Mouse (Mus musculus) adrenal gland, postnatal 25 days (tissue): ENCODE measurements around the gene Fxr2. TPM values are rescaled to one million over a fixed set of nuclear protein-coding genes. Genes with fewer than 3 reads are reported as not detected.
"Not testable (repeated sequence)": the region's sequence is repeated elsewhere in the genome, so short reads cannot be mapped to it uniquely, and the experiment has no call there.

ENCODE experiments used
- DNase-seq: peaks from one replicate; pipeline ENCODE4 v3.0.0; 2021; ENCODE audit warnings: mixed read lengths
- total RNA-seq: library from RNA; stranded (reverse); gene quantifications from 2 replicates; pipeline ENCODE4 v1.2.3, GENCODE M21; 2021

Fxr2 gene
- total RNA-seq, 1 experiment from 2014 or later = 101 TPM

DNA sequence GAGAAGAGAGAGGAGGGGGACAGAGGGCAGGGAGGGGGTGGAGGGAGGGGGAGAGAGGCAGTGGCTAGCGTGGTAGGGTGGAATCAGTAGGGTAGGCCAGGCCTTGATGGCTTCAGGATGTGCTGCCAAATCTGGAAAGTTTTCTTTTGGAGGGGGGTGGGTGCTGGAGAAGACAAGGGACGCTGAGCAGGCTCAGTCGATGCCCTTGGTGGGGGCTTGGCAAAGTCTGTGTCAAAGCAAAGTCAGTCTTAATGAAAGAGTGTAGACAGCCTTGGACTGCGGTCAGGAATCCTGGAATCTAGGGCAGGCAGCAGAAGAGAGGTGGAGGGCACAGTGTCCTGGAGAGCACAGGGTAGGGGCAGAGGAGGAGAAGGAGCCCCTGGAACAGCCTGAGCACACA lies 21.9 kb upstream of the Fxr2 start:
- no peak for DNase-seq

DNA sequence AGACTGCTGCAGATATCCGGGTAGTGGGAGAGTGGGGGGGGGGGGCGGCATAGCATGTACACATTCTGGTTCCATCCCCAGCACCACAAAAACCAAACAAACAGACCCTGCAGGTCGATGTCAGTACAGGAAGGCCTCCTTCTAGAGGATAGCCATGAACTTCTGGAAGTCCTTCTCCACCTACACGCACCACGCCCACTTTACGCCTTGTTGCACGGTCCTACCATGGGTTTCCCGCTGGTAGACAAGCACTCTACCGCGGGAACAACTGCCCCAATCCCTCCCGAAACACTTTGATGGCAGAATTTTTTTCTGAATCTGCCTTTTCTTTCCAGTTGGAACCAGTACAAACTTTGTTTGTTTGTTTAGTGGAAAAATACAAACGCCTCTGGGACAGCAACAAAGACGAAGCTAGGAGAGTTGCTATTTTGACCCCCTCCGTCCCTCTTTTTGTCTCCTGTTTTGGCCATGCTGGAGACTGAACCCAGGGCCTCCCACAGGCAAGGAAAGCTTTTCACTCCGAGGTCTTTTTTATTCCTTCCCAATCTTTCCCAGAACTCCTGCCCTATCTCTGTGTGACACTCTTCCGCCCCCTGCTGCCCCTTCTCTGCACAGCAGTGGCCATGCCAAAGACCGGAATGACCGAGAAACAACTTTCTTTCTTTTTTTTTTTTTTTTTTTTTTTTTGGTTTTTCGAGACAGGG lies 19.1 kb upstream of the Fxr2 start:
- DNase-seq = peak; percentile 87

DNA sequence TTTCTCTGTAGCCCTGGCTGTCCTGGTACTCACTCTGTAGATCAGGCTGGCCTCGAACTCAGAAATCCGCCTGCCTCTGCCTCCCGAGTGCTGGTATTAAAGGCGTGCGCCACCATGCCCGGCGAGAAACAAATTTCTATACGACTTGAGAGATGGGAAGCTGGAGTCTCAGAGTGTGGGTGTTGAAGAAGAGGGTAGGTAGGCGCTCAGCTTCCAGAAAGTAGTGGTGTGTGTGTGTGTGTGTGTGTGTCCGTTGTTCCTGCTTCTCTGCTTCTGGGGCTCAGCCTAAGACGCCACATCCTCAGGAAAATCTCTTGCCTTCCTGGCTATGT lies 18.6 kb upstream of the Fxr2 start:
- not testable (repeated sequence) for DNase-seq

DNA sequence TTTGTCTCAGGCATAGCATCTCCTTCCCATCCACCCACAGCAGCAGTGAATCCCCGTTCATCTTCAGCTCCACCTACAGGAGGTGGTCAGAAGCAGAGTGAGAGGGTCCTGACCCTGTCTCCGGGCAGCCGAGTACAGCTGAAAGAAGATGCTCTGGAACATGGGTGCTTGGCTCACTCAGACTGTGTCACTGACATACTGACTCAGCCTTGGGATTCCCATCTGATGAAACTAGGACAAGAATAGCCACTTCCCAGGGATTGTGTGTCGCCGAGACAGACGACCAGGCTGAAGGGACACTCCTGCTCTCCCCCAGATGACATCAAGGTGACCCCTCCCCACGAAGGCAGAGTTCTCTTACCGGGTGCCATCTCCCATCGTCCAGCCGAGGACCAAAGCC lies 16.0 kb upstream of the Fxr2 start:
- no peak for DNase-seq

- DNase-seq = no peak
Measured at GRCm38 (mm10) chr11:69617805-69618204, 15.0 kb upstream of the Fxr2 start, which contains the start of gene Shbg. TSS of gene Shbg (minus strand) at chr11:69617905.

DNA sequence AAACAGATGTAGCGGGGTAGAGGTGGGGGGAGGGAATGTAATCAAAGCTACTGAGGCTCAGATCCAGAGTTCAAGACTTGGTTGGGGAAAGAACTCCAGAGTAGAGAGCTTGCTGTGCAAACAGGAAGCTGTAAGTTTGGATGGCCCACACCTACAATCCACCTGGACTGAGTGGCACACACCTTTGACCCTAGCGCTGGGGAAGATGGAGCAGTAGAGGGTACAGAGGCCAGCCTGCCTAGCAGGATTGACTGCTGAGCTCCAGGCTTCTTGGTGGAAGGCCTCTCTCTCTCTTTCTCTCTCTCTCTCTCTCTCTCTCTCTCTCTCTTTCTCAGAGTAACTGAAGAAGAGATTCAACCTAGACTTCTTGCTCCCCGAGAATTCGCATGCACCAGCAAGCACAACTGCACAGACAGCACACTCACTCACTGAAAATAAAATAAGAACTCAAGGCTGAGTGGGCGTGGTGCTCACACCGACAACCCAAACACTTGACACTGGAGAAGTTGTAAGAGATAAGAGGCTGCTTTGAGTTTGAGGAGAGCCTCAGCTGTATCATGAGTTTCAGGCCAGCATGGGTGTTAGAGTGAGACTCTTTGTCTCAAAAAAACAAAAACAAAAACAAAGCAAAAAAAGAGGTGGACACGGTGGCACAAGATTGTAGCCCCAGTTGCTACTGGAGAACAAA lies 12.3 kb upstream of the Fxr2 start:
- DNase-seq = no peak

DNA sequence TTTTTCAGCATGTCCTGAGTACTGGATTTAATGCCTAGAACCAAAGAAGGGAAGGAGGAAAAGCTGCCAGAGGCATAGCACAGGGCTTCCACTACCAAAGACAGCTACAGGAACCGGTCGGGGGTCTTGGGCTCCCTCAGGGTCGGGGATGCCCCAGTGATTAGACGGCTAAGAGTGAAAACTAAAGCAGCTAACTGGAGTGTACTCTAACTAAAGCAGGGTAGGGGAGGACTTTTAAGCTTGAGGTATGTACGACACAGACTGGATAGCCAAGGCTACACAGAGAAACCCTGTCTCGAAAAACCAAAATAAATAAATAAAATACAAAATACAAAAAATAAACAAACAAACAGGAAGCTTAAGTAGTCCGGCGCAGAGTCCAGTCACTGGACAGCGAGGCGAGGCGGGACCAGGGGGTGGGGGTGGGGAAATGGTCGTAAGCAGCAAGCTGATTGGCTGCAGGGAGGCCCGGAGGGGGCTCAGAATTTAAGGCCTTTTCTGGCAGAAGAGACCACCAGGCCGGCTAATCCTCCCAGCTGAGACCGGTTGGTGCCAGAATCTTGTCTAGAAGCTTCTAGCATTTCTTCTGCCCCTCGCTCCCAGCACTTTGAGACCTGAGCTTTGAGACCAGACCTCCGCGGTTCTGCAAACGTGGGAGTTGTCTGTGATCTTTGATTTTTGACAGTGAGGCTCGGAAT lies 11.1 kb upstream of the Fxr2 start, which contains the start of gene Sat2:
Gene Sat2 (plus strand): TSS at position 454 of the 698 bp plus-strand sequence.
- DNase-seq = peak; percentile 63

GRCm38 (mm10) chr11:69622406-69622805 lies 10.4 kb upstream of the Fxr2 start:
- DNase-seq = no peak

- no peak for DNase-seq
Measured at GRCm38 (mm10) chr11:69623006-69623405, 9.8 kb upstream of the Fxr2 start.

GRCm38 (mm10) chr11:69624339-69624738 lies 8.5 kb upstream of the Fxr2 start:
- not testable (repeated sequence) for DNase-seq

- peak; percentile 77 for DNase-seq
Measured at GRCm38 (mm10) chr11:69628286-69628685, 4.5 kb upstream of the Fxr2 start.

DNA sequence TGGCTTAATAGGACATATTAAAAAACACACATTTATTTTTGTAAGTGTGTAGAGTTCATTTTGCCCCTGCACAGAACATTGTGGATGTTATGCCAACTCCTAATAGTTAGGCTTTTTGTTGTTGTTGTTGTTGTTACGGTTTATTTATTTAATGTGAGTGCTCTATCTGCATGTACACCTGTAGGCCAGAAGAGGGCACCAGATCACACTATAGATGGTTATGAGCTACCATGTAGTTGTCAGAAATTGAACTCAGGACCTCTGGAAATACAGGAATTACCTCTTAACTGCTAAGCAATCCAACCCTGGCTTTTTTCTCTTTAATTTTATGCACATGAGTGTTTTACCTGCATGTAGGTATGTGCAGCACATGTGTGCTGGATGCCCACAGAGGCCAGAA lies 3.0 kb upstream of the Fxr2 start:
- no peak for DNase-seq

DNA sequence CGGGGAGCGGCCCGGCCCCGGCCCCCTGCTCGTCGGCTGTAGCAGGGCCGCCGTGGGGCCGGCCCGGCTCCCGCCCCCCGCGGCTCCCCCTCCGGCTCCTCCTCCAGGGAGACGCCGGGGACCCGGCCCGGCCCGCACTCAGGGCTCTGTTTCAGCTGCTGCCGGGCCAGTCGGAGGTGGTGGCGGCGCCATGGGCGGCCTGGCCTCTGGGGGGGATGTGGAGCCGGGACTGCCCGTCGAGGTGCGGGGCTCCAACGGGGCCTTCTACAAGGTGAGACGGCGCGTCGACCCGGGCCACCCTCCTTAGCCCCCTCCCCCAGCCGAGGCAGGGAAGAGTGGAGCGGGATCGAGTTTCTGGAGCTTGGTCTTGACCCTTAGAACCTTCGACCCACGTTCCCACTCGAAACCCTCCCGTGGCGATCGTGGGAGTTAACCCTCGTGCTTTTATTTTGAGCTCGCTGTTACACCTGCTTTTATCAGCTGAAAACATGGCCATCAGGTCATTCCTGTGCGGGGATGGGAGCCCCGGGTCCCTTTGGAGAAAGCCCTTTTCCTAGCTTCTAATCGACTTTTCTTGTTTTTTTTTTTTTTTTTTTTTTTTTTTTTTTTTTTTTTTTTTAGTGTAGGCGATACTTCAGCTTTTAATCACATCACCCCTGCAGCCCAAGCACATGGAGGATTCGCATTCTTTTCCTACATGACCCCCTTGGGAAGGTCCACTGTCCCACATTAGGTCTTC lies 507 bp downstream of the Fxr2 start:
- DNase-seq = no peak

GRCm38 (mm10) chr11:69635471-69635870 lies 2.7 kb downstream of the Fxr2 start:
- no peak for DNase-seq

GRCm38 (mm10) chr11:69645860-69646259 lies 13.1 kb downstream of the Fxr2 start:
- DNase-seq = no peak

DNA sequence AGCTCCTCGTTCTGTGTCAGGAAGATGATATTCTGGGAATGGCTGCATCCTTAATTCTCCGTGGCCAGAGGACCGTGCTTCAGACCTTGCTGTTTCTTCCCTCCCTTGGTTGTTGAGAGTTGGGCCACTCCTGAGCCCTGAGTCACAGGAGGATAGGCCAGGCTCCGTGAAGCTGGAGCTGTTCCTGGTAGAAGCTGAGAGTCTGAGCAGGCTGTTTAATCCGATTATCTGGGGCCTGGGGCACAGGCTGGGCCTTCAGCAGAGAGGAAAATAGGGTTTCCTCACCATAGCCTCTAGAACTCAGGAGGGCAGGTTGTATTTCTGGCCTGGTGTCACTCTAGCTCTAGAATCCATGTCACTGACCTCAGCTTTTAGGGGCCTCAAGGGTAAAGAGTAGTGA lies 20.6 kb downstream of the Fxr2 start:
- DNase-seq = no peak

DNA sequence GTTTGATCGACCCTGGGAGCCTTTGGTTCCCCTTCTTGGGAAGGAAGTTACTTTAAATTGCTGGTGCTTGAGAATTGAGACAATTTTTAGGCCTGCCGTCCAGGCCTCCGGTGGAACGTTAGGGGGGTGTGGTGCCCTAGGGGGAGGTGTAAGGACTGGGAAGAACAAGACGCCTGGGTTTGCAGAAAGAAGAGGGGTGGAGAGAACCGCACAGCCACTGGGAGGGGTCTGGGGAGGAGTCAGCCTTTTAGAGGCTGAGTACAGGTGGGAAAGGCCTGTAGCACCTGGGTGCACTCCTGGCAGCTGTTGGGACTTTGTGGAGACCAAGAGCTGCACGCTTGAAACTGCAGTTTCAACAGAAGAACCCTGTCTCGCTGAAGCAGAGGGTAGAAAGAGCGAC lies 22.0 kb downstream of the Fxr2 start:
- no peak for DNase-seq

DNA sequence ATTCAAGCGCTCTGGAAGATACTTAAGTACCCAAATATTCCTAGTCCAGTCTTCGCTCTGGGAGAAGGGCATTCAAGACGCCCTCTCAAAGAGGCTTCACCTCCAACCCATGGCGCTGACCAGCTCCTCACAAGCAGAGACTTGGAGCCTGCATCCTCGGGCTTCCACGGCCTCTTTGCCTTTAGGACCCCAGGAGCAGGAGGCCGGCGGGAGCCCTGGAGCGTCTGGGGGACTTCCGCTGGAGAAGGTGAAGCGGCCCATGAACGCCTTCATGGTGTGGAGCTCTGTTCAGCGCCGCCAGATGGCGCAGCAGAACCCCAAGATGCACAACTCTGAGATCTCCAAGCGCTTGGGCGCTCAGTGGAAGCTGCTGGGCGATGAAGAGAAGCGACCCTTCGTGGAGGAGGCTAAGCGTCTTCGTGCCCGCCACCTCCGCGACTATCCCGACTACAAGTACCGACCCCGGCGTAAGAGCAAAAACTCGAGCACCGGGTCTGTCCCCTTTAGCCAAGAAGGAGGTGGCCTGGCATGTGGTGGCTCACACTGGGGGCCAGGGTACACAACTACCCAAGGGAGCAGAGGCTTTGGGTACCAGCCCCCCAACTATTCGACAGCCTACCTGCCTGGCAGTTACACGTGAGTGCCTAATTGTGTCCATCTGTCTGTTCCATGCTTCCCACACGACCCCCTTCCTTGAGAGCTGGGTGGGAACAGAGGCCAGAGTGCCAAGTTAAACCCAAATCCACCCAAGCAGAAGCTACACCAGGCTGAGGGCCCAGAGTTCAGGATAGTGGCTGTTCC lies 22.7 kb downstream of the Fxr2 start, which contains the start of gene Sox15:
Gene Sox15 (plus strand): TSS at position 51 of the 801 bp plus-strand sequence.
- DNase-seq = peak; percentile 67

DNA sequence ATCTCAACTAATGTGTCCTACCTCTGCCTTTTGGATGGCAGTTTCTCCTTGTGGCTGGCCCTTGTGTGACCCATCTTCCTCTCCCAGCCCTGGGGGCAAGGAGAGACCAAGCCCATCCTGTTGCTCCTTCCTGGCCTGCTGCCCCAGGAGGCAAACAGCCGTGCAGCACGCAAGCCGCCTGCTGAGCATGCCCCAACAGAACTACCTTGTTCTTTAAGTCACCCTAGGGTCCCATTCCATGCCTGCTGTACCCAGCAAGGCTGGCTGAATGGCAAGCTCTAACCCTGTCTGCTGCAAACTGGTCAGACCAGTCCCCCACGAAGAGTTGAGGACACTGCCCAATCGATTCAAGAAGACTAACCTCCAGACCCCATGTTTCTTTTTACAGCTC lies 23.3 kb downstream of the Fxr2 start:
- peak; percentile 13 for DNase-seq

- peak; percentile 18 for DNase-seq
Measured at GRCm38 (mm10) chr11:69656617-69657461, 24.0 kb downstream of the Fxr2 start.

DNA sequence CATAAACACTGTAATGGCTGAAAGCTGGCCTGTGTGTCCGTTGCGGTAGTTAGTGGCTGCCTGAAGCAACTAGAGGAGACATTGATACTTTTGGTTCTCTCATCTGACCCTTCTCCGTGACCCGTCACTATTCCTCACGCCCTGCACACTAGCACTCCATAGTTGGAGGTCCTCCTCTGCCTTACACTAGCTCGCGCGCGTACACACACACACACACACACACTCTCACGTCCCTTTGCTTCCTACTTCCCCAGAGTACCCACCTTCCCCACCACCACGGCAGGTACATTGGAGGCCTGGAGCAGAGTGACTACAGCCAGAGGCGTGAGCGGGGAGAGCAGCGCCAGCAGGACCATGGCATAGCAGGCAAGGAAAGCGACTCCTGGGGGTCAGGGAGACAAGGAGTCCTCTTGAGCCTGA lies 24.7 kb downstream of the Fxr2 start:
- DNase-seq = no peak
